Mouse (Mus musculus) megakaryocyte, embryonic 14.5 days (primary cell): Measurements from ENCODE around the gene Msrb3. TPM values are rescaled to one million over a fixed set of nuclear protein-coding genes. Genes with fewer than 3 reads are reported as not detected.

Experiments used
- H3K27me3 ChIP-seq: replicated peaks from 2 replicates; pipeline ENCODE3; 2012; ENCODE audit warnings: inconsistent platforms
- H3K36me3 ChIP-seq: replicated peaks from 2 replicates; pipeline ENCODE3; 2012; ENCODE audit warnings: low read length, inconsistent platforms, mixed read lengths
- H3K4me1 ChIP-seq: 2 replicates; pipeline ENCODE4 v1.6.1; 2012; ENCODE audit warnings: inconsistent platforms
- H3K4me3 ChIP-seq: replicated peaks from 2 replicates; pipeline ENCODE3; 2012; ENCODE audit warnings: moderate library complexity, mild to moderate bottlenecking, inconsistent platforms
- H3K9me3 ChIP-seq: 2 replicates; pipeline ENCODE4 v1.6.1; 2012; ENCODE audit warnings: inconsistent platforms
- FLI1 ChIP-seq: IDR thresholded peaks from 2 replicates; pipeline ENCODE4 v1.6.1; 2012; ENCODE audit warnings: low read length, inconsistent platforms, mixed read lengths
- GATA1 ChIP-seq: IDR thresholded peaks from 3 replicates; pipeline ENCODE4 v1.6.1; 2012; ENCODE audit warnings: mixed read lengths, low read length, inconsistent platforms, borderline replicate concordance
- polyA plus RNA-seq: library from polyadenylated mRNA; stranded (reverse); fragments of >175 nt; gene quantifications from 2 replicates; pipeline ENCODE4 v1.2.3, GENCODE M21; 2012; ENCODE audit warnings: low replicate concordance; ENCODE audit not compliant: insufficient read depth

The Msrb3 gene
- polyA plus RNA-seq, 1 experiment, result 0.03 TPM

GRCm38 (mm10) chr10:120884220-120884619 is 14.7 kb downstream of the Msrb3 start:
- no peaks in the 10 kb centered on the region for H3K36me3 ChIP-seq
- peaks cover 12% of the 10 kb centered on the region for H3K27me3 ChIP-seq
- TF ChIP-seq FLI1 (no peak), GATA1 (no peak)
- H3K4me1 ChIP-seq, result peaks cover 10% of the 10 kb centered on the region
- H3K9me3 ChIP-seq, result peaks cover 24% of the 10 kb centered on the region
- H3K4me3 ChIP-seq, result peak overlapping the region; percentile 10

GRCm38 (mm10) chr10:120883732-120884131 is 15.2 kb downstream of the Msrb3 start:
- H3K27me3 ChIP-seq, result peaks cover 14% of the 10 kb centered on the region
- peaks cover 24% of the 10 kb centered on the region for H3K9me3 ChIP-seq
- TF ChIP-seq FLI1, result no peak
- no peak for TF ChIP-seq GATA1
- no peaks in the 10 kb centered on the region for H3K36me3 ChIP-seq
- H3K4me3 ChIP-seq, result no peak overlapping the region
- H3K4me1 ChIP-seq, result peaks cover 10% of the 10 kb centered on the region

GRCm38 (mm10) chr10:120883069-120883415 is 15.9 kb downstream of the Msrb3 start:
- H3K4me3 ChIP-seq, result no peak overlapping the region
- H3K4me1 ChIP-seq, result peaks cover 10% of the 10 kb centered on the region
- H3K36me3 ChIP-seq, result no peaks in the 10 kb centered on the region
- peaks cover 18% of the 10 kb centered on the region for H3K9me3 ChIP-seq
- TF ChIP-seq GATA1, result no peak
- no peak for TF ChIP-seq FLI1
- H3K27me3 ChIP-seq, result peaks cover 16% of the 10 kb centered on the region

GRCm38 (mm10) chr10:120882347-120883068 is 16.4 kb downstream of the Msrb3 start:
- Histone ChIP-seq H3K9me3 (peaks cover 16% of the 10 kb centered on the region), H3K36me3 (no peaks in the 10 kb centered on the region), H3K4me1 (peaks cover 10% of the 10 kb centered on the region), H3K27me3 (peaks cover 16% of the 10 kb centered on the region), H3K4me3 (peak overlapping the region; percentile 69)
- TF ChIP-seq GATA1, result no peak
- TF ChIP-seq FLI1, result no peak

GRCm38 (mm10) chr10:120876549-120877270 is 22.2 kb downstream of the Msrb3 start:
- H3K36me3 ChIP-seq, result no peaks in the 10 kb centered on the region
- peaks cover 28% of the 10 kb centered on the region for H3K4me1 ChIP-seq
- peak overlapping the region; percentile 81 for H3K4me3 ChIP-seq
- peaks cover 12% of the 10 kb centered on the region for H3K27me3 ChIP-seq
- TF ChIP-seq GATA1 (no peak), FLI1 (no peak)
- no peaks in the 10 kb centered on the region for H3K9me3 ChIP-seq

- TF ChIP-seq GATA1, result no peak
- no peak for TF ChIP-seq FLI1
- Histone ChIP-seq H3K27me3 (peaks cover 14% of the 10 kb centered on the region), H3K9me3 (no peaks in the 10 kb centered on the region), H3K4me3 (peak overlapping the region; percentile 81), H3K4me1 (peaks cover 26% of the 10 kb centered on the region), H3K36me3 (no peaks in the 10 kb centered on the region)
Measured at GRCm38 (mm10) chr10:120875672-120876463, 23.0 kb downstream of the Msrb3 start.

GRCm38 (mm10) chr10:120874261-120874660 is 24.6 kb downstream of the Msrb3 start:
- Histone ChIP-seq H3K9me3 (no peaks in the 10 kb centered on the region), H3K4me1 (peaks cover 26% of the 10 kb centered on the region), H3K36me3 (no peaks in the 10 kb centered on the region), H3K27me3 (peaks cover 16% of the 10 kb centered on the region), H3K4me3 (no peak overlapping the region)
- TF ChIP-seq GATA1 (no peak), FLI1 (no peak)

GRCm38 (mm10) chr10:120873646-120874201 is 25.2 kb downstream of the Msrb3 start:
- Histone ChIP-seq H3K27me3 (peaks cover 14% of the 10 kb centered on the region), H3K4me3 (no peak overlapping the region), H3K4me1 (peaks cover 26% of the 10 kb centered on the region), H3K9me3 (no peaks in the 10 kb centered on the region), H3K36me3 (no peaks in the 10 kb centered on the region)
- no peak for TF ChIP-seq GATA1
- no peak for TF ChIP-seq FLI1

- no peaks in the 10 kb centered on the region for H3K9me3 ChIP-seq
- H3K4me1 ChIP-seq, result peaks cover 26% of the 10 kb centered on the region
- no peaks in the 10 kb centered on the region for H3K36me3 ChIP-seq
- peak overlapping the region; percentile 81 for H3K4me3 ChIP-seq
- peaks cover 11% of the 10 kb centered on the region for H3K27me3 ChIP-seq
- TF ChIP-seq GATA1, result no peak
- TF ChIP-seq FLI1, result no peak
Measured at GRCm38 (mm10) chr10:120872483-120872862, 26.4 kb downstream of the Msrb3 start.
